In genomic region chr6:40110729-40111128, GRCm38 (mm10) we compare ENCODE assay signal across 18 mouse cellular contexts.
"Had no signal": no experiment of that assay in that cellular context is flagged by ENCODE, and none has a peak within 500 bp of the region (broad histone marks: within the 10 kb centered on the region; RNA-seq: fewer than 3 reads in every experiment).

No protein-coding gene starts in this region.

- H3K27me3 ChIP-seq: midbrain, embryonic 12.5 days; neural tube, embryonic 13.5 days; neural tube, embryonic 15.5 days had no signal

- H3K9ac ChIP-seq: lung, embryonic 14.5 days; midbrain, embryonic 12.5 days; neural tube, embryonic 13.5 days; neural tube, embryonic 15.5 days had no signal

- H3K4me3 ChIP-seq: midbrain, embryonic 10.5 days; midbrain, embryonic 12.5 days; myocyte; neural tube, embryonic 13.5 days; neural tube, embryonic 15.5 days had no signal

- DNase-seq: lung, embryonic 14.5 days; lung, postnatal 10 days; lung, postnatal 4 days; midbrain, embryonic 14.5 days; retina, postnatal 1 day; right cerebral cortex, adult 18-20 months; right cerebral cortex, postnatal 25 days; right cerebral cortex, postnatal 4 days; spleen, adult 18-20 months; thymus, adult 18-20 months; thymus, postnatal 14 days; thymus, postnatal 36 days had no signal

- H3K27ac ChIP-seq: midbrain, embryonic 10.5 days; midbrain, embryonic 12.5 days; neural tube, embryonic 13.5 days; neural tube, embryonic 15.5 days had no signal

- H3K36me3 ChIP-seq: midbrain, embryonic 10.5 days; midbrain, embryonic 12.5 days; neural tube, embryonic 13.5 days; neural tube, embryonic 15.5 days had no signal

- H3K4me2 ChIP-seq: lung, embryonic 14.5 days; midbrain, embryonic 12.5 days; neural tube, embryonic 13.5 days; neural tube, embryonic 15.5 days had no signal

- H3K9me3 ChIP-seq: midbrain, embryonic 10.5 days; midbrain, embryonic 12.5 days; neural tube, embryonic 13.5 days; neural tube, embryonic 15.5 days had no signal

- ATAC-seq: midbrain, embryonic 16.5 days had no signal
